Mouse (Mus musculus) CH12.LX (cell line): ENCODE data around the gene Tmem121.

Experiments used
- CTCF ChIP-seq, 2 experiments: IDR thresholded peaks in 1 of 2; conservative IDR thresholded peaks in 1 of 2; 2 replicates each; pipeline ENCODE4 v1.5.1; 2011 to 2012; ENCODE audit warnings: low read depth in 2 of 2, low read length in 2 of 2, improper control_type of control experiment in 1 of 2, inconsistent platforms in 1 of 2, mild to moderate bottlenecking in 1 of 2, moderate library complexity in 1 of 2
- E2F4 ChIP-seq: IDR thresholded peaks from 2 replicates; pipeline ENCODE4 v1.6.1; 2011; ENCODE audit warnings: low read depth, low read length, improper control_type of control experiment; ENCODE audit not compliant: insufficient replicate concordance
- EP300 ChIP-seq: IDR thresholded peaks from 2 replicates; pipeline ENCODE4 v1.6.1; 2011; ENCODE audit warnings: low read length, improper control_type of control experiment
- GABPA ChIP-seq: IDR thresholded peaks from 2 replicates; pipeline ENCODE4 v1.6.1; 2012; ENCODE audit warnings: low read depth, low read length, improper control_type of control experiment, inconsistent platforms; ENCODE audit not compliant: insufficient replicate concordance
- JUND ChIP-seq: conservative IDR thresholded peaks from 2 replicates; pipeline ENCODE4 v1.6.1; 2011; ENCODE audit warnings: low read depth, low read length, improper control_type of control experiment
- MAX ChIP-seq: IDR thresholded peaks from 2 replicates; pipeline ENCODE4 v1.6.1; 2011; ENCODE audit warnings: low read length, improper control_type of control experiment
- POLR2A ChIP-seq: IDR thresholded peaks from 2 replicates; pipeline ENCODE4 v1.6.1; 2011; ENCODE audit warnings: low read depth, mild to moderate bottlenecking, improper control_type of control experiment, low read length
- RCOR1 ChIP-seq: conservative IDR thresholded peaks from 2 replicates; pipeline ENCODE4 v1.6.1; 2012; ENCODE audit warnings: low read depth, mild to moderate bottlenecking, inconsistent platforms, low read length, improper control_type of control experiment

GRCm38 (mm10) chr12:113201301-113201700 is 15.6 kb downstream of the Tmem121 start:
- no peak for TF ChIP-seq CTCF (conservative IDR thresholded peaks at IDR 0.05 in 1 of 2, IDR thresholded peaks at IDR 0.05 in 1 of 2; ENCODE audit: low read depth in 2 of 2, low read length in 2 of 2)
- TF ChIP-seq EP300 = no peak
- no peak for TF ChIP-seq POLR2A
- TF ChIP-seq MAX = no peak
- TF ChIP-seq GABPA = no peak
- no peak for TF ChIP-seq JUND
- no peak for TF ChIP-seq E2F4
- no peak for TF ChIP-seq RCOR1
